Mouse (Mus musculus) colon, adult 2 months (tissue): Measurements from ENCODE around the gene Dpep3. TPM values are rescaled to one million over a fixed set of nuclear protein-coding genes. Genes with fewer than 3 reads are reported as not detected.

Experiments
- polyA plus RNA-seq: library from polyadenylated mRNA; depleted of rRNA; stranded (reverse); fragments of >200 nt; gene quantifications from 2 replicates; pipeline ENCODE4 v1.2.3, GENCODE M21; 2012; rRNA removed

Gene Dpep3
- 0.10 and 0.12 TPM in 2 replicates for polyA plus RNA-seq

DNA sequence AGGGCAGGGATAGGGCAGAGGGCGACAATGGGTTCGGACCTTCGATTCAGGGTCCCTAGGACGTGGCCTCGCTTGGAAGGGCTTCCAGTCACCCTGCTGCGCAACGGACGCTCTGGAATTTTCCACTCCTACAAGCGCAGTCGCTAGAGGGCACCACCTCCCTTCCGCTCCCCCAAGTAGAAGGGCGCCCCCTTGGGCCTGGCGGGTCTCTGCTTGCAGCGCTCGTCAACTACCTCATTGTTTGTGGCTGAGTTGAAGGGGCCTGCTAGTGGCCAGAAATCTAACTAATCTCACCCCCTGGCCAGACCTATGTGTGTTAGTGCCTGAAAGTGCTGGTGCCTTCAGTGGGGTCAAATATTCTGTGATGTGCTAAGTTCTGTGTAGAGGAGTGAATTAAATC lies at the start of gene Dpep3:
Gene Dpep3, minus strand, starts transcription at position 105 of the 400 bp plus-strand sequence.

DNA sequence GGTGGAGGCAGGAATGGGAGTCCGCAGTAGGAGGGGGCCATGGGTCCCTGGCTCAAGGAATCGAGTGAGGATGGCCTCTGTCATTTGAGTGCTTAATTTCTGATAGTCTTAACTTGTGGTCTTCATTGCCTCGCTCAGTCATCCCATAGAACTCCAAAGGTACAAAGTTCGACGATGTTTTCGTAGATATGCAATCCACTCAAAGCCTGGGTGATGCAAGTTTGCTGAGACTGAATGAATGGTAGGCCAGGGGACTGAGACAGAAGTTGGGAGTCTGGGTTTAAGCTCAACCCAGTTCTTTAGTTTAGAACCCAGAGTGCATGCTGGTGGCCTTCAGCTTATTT lies 32.4 kb upstream of the Dpep3 start, which contains the start of gene Ddx28:
Gene Ddx28, minus strand, starts transcription at position 240 of the 344 bp plus-strand sequence.

DNA sequence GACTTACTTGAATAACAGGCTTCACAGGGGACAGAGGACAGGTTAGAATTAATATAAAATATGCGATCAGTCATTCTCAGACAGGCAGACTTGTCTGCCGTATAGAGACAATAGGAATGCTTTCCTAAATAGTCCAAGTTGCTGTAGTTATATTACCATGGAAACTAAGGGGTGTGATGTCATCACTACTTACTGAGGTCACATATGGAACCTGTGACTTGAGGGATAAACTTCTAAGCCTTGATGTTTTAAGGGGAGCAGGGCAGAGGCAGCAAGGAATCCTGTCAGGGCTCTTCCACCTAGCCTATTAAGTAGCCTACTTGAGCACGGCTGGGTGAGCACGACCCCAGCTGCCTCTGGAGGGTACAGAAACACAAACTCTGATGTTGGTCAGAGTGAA lies 26.6 kb upstream of the Dpep3 start, which contains the start of gene Dpep2nb:
Gene Dpep2nb, minus strand, starts transcription at position 101 of the 400 bp plus-strand sequence.

DNA sequence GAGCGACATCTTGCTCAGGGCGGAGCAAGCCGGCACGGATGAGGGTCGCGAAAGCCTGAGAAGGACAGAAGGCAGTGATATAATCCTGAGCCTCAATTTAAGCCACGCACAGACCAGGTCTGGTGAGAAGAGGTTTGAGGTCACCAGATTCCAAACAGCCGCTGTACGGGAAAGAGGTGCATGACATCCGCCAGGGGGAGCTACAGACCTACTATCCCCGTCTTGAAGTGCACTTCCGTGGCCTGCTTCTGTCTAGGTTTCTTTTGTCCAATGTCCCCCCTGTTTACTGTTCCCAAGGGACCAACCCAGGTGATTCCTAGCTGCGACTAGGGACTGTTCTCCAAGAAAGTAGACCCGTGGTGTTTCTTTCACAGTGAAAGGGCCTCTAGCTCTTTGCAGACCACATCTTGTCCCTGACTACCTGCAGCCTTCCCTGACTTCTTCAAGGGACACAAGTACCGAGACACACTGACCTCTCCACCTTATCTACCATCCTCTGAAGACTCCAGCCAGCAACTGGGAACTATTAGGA lies 11.7 kb upstream of the Dpep3 start, which contains the start of gene Dus2:
Gene Dus2, plus strand, starts transcription at position 482 of the 532 bp plus-strand sequence.

DNA sequence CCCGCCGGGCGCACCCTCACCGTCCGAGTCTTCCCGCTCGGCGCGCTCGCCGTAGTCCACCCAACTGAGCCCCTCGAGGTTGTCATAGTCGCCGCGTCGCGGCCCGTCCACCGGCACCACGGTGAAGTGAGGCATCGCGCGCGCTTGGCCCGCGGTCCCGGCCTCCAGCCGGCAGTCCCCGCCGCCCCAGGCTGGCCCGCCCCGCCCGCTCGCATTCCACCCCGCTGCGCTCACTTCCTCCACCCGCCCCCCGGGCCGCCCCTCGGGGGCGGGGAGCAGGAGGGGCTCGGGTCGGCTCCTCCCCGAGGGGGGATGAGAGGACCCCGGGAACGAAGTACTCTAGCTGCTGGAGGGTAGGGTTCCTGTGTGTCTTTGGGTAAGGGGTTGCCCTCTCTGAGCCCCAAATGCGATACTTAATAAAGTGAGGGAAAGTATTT lies 13.3 kb downstream of the Dpep3 start, which contains the start of gene Slc12a4:
Gene Slc12a4, minus strand, starts transcription at position 193 of the 437 bp plus-strand sequence.

DNA sequence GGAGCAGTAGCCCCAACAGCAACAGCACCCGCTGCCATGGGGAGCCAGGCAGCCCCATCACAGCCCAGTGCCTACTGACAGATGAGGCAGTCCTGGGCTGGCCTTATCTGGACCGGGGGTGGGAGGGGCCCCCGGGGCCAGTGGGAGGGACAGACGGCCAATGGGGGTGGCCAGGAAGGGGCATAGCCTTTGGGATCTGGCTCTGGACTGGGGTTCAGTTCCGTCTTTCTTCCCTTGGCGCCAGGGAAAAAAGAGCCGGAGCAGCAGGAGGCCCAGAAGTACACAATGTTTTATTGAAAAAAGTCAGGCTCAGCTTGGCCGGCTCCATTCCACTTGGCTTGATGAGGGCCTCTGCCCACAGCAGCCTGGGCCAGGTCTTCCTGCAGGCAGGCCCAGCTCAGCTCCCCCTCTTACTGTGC lies 35.9 kb downstream of the Dpep3 start, which contains the start of gene Lcat:
Gene Lcat, minus strand, starts transcription at position 62 of the 419 bp plus-strand sequence.

DNA sequence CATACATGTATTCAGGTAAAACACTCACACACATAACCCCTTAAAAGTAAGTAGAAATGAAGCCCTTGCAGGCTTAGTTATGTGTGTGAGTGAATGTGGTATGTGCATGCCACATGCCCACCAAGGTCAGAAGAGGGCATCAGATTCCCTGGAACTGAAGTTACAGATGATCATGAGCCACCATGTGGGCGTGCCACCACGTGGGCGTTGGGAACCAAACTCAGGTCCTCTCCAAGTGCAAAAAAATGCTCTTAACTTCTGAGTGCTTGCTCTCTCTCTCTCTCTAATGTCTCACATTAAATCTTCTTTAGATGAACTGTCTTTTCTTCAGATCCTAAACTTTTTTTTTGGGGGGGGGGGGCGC lies 40.9 kb downstream of the Dpep3 start, which contains the start of gene Psmb10:
Gene Psmb10, minus strand, starts transcription at position 139 of the 364 bp plus-strand sequence.

DNA sequence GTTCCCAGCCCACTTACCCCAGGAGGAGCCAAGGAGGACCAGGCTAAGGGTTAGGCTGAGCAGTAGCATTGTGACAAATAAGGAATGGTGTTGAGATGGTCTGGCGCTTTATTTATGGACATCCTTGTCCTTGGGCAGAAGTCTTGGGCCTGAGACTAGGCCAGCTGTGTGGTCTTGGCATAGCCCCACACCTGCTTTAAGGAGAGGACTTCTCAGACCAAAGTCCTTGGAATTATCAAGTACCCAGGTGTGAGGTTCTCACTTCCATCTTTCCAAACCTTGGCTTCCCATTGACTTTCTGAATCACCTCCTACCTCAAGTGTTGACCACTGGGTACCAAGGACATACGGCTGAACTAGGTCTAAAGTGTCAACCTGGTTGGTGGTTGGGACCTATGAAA lies 45.5 kb downstream of the Dpep3 start, which contains the start of gene Ctrl:
Gene Ctrl, minus strand, starts transcription at position 101 of the 400 bp plus-strand sequence.

Other genes with a start within 250 kb of the Dpep3 start
- gene Gfod2, start 220.8 kb downstream of the Dpep3 start, polyA plus RNA-seq, result 10.6 and 11.4 TPM in 2 replicates
- 21.8 and 23.4 TPM in 2 replicates for gene Ranbp10, start 152.1 kb downstream of the Dpep3 start, polyA plus RNA-seq
- not detected in 2 replicates for gene Tsnaxip1, start 151.7 kb downstream of the Dpep3 start, polyA plus RNA-seq
- gene Cenpt, start 126.2 kb downstream of the Dpep3 start, polyA plus RNA-seq, result 11.8 and 13.0 TPM in 2 replicates
- 58.1 and 62.6 TPM in 2 replicates for gene Thap11, start 124.3 kb downstream of the Dpep3 start, polyA plus RNA-seq
- gene Nutf2, start 118.8 kb downstream of the Dpep3 start, polyA plus RNA-seq, result 16.5 and 17.9 TPM in 2 replicates
- gene Edc4, start 98.5 kb downstream of the Dpep3 start, polyA plus RNA-seq, result 68.4 and 74.2 TPM in 2 replicates
- gene Nrn1l, start 85.9 kb downstream of the Dpep3 start, polyA plus RNA-seq, result 3.0 and 3.6 TPM in 2 replicates
- 30.6 and 35.4 TPM in 2 replicates for gene Pskh1, start 79.0 kb downstream of the Dpep3 start, polyA plus RNA-seq
- gene Ctrl, start 45.6 kb downstream of the Dpep3 start, polyA plus RNA-seq, result 6.9 and 2,597 TPM in 2 replicates
- gene Psmb10, start 41.0 kb downstream of the Dpep3 start, polyA plus RNA-seq, result 274 and 456 TPM in 2 replicates
- gene Lcat, start 36.0 kb downstream of the Dpep3 start, polyA plus RNA-seq, result 1.0 and 1.3 TPM in 2 replicates
- gene Slc12a4, start 13.3 kb downstream of the Dpep3 start, polyA plus RNA-seq, result 21.3 and 30.2 TPM in 2 replicates
- 5.5 TPM in 2 replicates for gene Dus2, start 11.9 kb upstream of the Dpep3 start, polyA plus RNA-seq
- gene Dpep2nb, start 26.5 kb upstream of the Dpep3 start, polyA plus RNA-seq, result not detected in 2 replicates
- 8.0 and 8.7 TPM in 2 replicates for gene Ddx28, start 32.5 kb upstream of the Dpep3 start, polyA plus RNA-seq
- 12.8 and 15.7 TPM in 2 replicates for gene Nfatc3, start 79.4 kb upstream of the Dpep3 start, polyA plus RNA-seq
- 68.5 and 68.7 TPM in 2 replicates for gene Esrp2, start 157.5 kb upstream of the Dpep3 start, polyA plus RNA-seq
- gene Pla2g15, start 171.0 kb upstream of the Dpep3 start, polyA plus RNA-seq, result 9.7 and 10.5 TPM in 2 replicates
- 11.6 and 11.8 TPM in 2 replicates for gene Slc7a6, start 189.4 kb upstream of the Dpep3 start, polyA plus RNA-seq
- 17.6 and 19.1 TPM in 2 replicates for gene Slc7a6os, start 231.5 kb upstream of the Dpep3 start, polyA plus RNA-seq
- 15.8 and 16.5 TPM in 2 replicates for gene Prmt7, start 231.5 kb upstream of the Dpep3 start, polyA plus RNA-seq